Mouse (Mus musculus): ENCODE measurements around the gene Cab39. TPM values are rescaled to one million over a fixed set of nuclear protein-coding genes. Genes with fewer than 3 reads are reported as not detected.

Cab39 gene
- polyA plus RNA-seq, 1 experiment, result 0.93 TPM

DNA sequence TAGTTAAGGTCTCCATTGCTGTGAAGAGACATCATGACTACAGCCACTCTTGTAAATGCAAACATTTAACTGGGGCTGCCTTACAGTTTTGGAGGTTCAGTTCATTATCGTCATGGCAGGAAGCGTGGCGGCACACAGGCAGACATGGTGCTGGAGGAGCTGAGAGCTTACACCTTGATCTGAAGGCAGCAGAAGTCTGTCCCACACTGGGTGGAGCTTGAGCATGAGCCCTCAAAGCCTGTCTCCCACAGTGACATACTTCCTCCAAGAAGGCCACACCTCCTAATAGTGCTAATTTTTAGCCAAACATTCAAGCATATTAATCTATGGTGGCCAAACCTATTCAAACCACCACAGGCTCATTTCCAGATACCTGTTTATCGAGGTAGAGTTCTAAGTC lies 14.8 kb upstream of the Cab39 start, which contains the start of gene A630001G21Rik:
Gene A630001G21Rik, minus strand, starts transcription at position 208 of the 400 bp plus-strand sequence.
- Histone ChIP-seq H3K27me3 (ENCODE audit: control insufficient read depth) (no peaks in the 10 kb centered on the region), H3K4me3 (replicated peaks) (no peak within 1 kb of the TSS), H3K9me3 (ENCODE audit: control insufficient read depth, low read length) (no peaks in the 10 kb centered on the region), H3K36me3 (ENCODE audit: control insufficient read depth) (no peaks in the 10 kb centered on the region), H3K4me1 (ENCODE audit: control insufficient read depth) (peaks cover 3% of the 10 kb centered on the region)
- no peak for TF ChIP-seq GATA1 (IDR thresholded peaks at IDR 0.05; ENCODE audit: low read length)
- no peak for TF ChIP-seq TAL1 (IDR thresholded peaks at IDR 0.05; ENCODE audit: low read length)

- Histone ChIP-seq H3K27me3 (ENCODE audit: control insufficient read depth) (no peaks in the 10 kb centered on the region), H3K4me1 (ENCODE audit: control insufficient read depth) (peaks cover 3% of the 10 kb centered on the region), H3K9me3 (ENCODE audit: control insufficient read depth, low read length) (no peaks in the 10 kb centered on the region), H3K36me3 (ENCODE audit: control insufficient read depth) (no peaks in the 10 kb centered on the region), H3K4me3 (replicated peaks) (no peak overlapping the region)
- TF ChIP-seq GATA1 (IDR thresholded peaks at IDR 0.05; ENCODE audit: low read length), result no peak
- no peak for TF ChIP-seq TAL1 (IDR thresholded peaks at IDR 0.05; ENCODE audit: low read length)
Observed at GRCm38 (mm10) chr1:85779012-85779411, 14.2 kb upstream of the Cab39 start.

GRCm38 (mm10) chr1:85779428-85780180 lies 13.6 kb upstream of the Cab39 start:
- no peak for TF ChIP-seq TAL1 (IDR thresholded peaks at IDR 0.05; ENCODE audit: low read length)
- H3K4me3 ChIP-seq (replicated peaks), result no peak overlapping the region
- no peaks in the 10 kb centered on the region for H3K36me3 ChIP-seq (ENCODE audit: control insufficient read depth)
- H3K27me3 ChIP-seq (ENCODE audit: control insufficient read depth), result no peaks in the 10 kb centered on the region
- no peaks in the 10 kb centered on the region for H3K9me3 ChIP-seq (ENCODE audit: control insufficient read depth, low read length)
- H3K4me1 ChIP-seq (ENCODE audit: control insufficient read depth), result peaks cover 3% of the 10 kb centered on the region

DNA sequence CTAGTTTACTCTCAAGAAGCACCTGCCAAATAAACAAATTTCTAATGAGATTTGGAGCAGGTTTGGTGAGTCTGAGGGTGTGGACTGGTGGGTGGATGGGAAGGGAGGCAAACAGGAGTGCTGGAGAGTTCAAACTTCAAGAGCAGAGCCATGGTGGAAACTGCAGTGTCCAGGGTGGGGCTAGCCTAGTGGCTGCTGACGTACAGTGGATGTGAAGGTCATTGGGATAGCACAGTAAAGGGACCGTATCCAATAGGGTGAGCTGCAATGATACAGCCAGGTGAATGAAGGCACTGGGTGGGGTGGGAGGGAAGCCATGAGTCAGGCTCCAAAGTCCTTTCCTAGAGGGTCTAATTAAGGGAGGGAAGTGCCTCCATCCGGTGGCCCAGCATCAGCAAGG lies 2.7 kb upstream of the Cab39 start:
- TF ChIP-seq TAL1 (IDR thresholded peaks at IDR 0.05; ENCODE audit: low read length), result no peak
- Histone ChIP-seq H3K36me3 (ENCODE audit: control insufficient read depth) (no peaks in the 10 kb centered on the region), H3K9me3 (ENCODE audit: control insufficient read depth, low read length) (no peaks in the 10 kb centered on the region), H3K4me3 (replicated peaks) (no peak overlapping the region), H3K4me1 (ENCODE audit: control insufficient read depth) (peaks cover 16% of the 10 kb centered on the region), H3K27me3 (ENCODE audit: control insufficient read depth) (no peaks in the 10 kb centered on the region)

- Histone ChIP-seq H3K9me3 (ENCODE audit: control insufficient read depth, low read length) (no peaks in the 10 kb centered on the region), H3K27me3 (ENCODE audit: control insufficient read depth) (no peaks in the 10 kb centered on the region), H3K36me3 (ENCODE audit: control insufficient read depth) (peaks cover 6% of the 10 kb centered on the region), H3K4me3 (replicated peaks) (no peak overlapping the region), H3K4me1 (ENCODE audit: control insufficient read depth) (peaks cover 21% of the 10 kb centered on the region)
- TF ChIP-seq TAL1 (IDR thresholded peaks at IDR 0.05; ENCODE audit: low read length) (no peak), GATA1 (IDR thresholded peaks at IDR 0.05; ENCODE audit: low read length) (no peak)
Observed at GRCm38 (mm10) chr1:85791476-85791875, 1.8 kb upstream of the Cab39 start.

DNA sequence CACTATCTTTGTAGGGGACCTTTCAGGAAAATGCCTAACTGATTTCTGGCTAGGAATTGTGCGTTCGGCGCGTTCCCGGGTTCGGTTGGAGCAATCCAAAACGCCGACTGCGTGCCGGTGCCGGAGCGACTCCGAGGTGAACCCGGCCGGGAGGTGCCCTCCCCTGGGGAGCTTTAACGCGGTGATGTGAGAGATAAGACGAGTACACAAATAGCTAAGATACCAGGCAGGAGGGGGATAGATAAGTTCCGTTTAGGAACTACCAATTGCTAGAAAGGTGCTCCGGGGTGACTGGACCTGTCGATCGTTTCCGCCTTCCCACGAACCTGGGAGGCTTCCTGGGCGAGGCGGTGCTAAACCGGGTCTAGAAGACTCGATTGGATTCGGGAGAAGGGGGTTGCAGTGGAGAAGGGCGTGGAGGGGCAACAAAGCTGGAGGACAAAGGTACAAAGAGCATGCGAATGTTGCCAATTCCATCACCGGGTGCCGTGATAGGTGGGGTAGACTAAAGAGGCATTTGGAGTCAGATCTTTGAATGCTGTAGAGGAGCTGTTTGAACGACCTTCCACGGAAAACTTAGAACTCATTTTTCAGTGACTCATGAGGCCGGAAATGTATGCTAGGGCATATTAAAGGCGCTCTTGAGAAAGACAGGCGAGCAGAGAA lies 998 bp downstream of the Cab39 start:
- no peaks in the 10 kb centered on the region for H3K9me3 ChIP-seq (ENCODE audit: control insufficient read depth, low read length)
- H3K36me3 ChIP-seq (ENCODE audit: control insufficient read depth), result peaks cover 23% of the 10 kb centered on the region
- no peaks in the 10 kb centered on the region for H3K27me3 ChIP-seq (ENCODE audit: control insufficient read depth)
- H3K4me1 ChIP-seq (ENCODE audit: control insufficient read depth), result peaks cover 30% of the 10 kb centered on the region
- H3K4me3 ChIP-seq (replicated peaks), result peak overlapping the region; percentile 95
- TF ChIP-seq GATA1 (IDR thresholded peaks at IDR 0.05; ENCODE audit: low read length), result peak; percentile 51; the same call in 1 of the 2 replicates
- TF ChIP-seq TAL1 (IDR thresholded peaks at IDR 0.05; ENCODE audit: low read length), result no peak

DNA sequence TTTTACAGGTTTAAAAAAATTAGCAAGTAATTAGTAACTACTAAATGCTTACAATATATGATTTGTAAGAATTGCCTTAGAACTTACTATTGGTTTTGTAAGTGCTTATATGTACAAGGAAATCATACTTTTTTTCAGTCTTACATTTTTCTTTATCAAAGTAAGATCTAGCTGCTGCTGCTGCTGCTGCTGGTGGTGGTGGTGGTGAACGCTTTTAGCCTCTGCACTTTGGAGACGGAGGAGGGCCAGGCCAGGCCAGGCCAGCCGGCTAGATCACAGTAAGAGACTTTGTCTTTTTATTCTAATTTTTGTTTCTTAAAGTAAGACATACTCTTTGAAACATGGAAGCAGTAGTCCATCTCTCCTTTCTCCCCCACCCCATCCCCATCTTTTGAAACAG lies 2.0 kb downstream of the Cab39 start:
- TF ChIP-seq GATA1 (IDR thresholded peaks at IDR 0.05; ENCODE audit: low read length), result no peak
- TF ChIP-seq TAL1 (IDR thresholded peaks at IDR 0.05; ENCODE audit: low read length), result no peak
- Histone ChIP-seq H3K4me3 (replicated peaks) (peak overlapping the region; percentile 95), H3K9me3 (ENCODE audit: control insufficient read depth, low read length) (no peaks in the 10 kb centered on the region), H3K4me1 (ENCODE audit: control insufficient read depth) (peaks cover 32% of the 10 kb centered on the region), H3K27me3 (ENCODE audit: control insufficient read depth) (no peaks in the 10 kb centered on the region), H3K36me3 (ENCODE audit: control insufficient read depth) (peaks cover 25% of the 10 kb centered on the region)

DNA sequence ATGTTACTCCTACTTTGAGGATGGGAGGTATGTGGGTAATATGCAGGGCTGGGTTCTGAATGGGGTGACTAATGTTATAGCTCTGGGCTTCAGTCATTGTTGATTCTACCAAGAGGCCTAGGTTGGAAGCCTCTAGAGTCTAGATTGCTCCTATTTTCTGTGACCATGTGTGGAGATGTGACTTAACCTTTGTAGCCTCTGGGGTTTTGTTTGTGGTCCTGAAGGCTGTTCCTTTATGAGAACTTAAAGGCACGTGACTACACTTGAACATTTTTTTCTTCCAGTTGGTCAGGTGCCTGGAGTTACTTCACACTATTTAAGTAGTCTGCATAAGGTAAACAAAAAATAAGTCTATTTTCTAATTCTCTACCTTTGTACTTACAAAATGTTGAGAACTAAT lies 6.5 kb downstream of the Cab39 start:
- H3K27me3 ChIP-seq (ENCODE audit: control insufficient read depth), result no peaks in the 10 kb centered on the region
- H3K9me3 ChIP-seq (ENCODE audit: control insufficient read depth, low read length), result no peaks in the 10 kb centered on the region
- H3K4me1 ChIP-seq (ENCODE audit: control insufficient read depth), result peaks cover 20% of the 10 kb centered on the region
- H3K4me3 ChIP-seq (replicated peaks), result no peak overlapping the region
- TF ChIP-seq GATA1 (IDR thresholded peaks at IDR 0.05; ENCODE audit: low read length) (no peak), TAL1 (IDR thresholded peaks at IDR 0.05; ENCODE audit: low read length) (no peak)
- peaks cover 32% of the 10 kb centered on the region for H3K36me3 ChIP-seq (ENCODE audit: control insufficient read depth)

DNA sequence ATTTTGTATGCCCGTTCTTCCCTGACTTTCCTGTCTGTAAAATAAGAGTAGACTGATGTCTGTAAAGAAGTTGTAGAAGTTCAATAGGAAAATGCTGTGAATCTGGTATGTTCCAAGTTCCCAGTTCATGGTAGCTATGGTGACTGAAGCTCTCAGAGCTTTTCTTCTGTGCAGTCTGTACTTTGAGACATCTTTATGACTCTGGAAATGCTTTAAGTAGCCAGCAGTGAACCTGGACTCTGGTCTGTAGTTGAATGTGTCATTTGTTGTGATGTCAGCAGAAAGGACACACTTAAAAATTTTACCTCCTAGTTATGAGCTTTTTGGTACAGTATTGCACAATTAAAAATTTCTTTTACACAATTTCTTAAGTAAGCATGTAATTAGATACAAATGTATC lies 9.3 kb downstream of the Cab39 start:
- Histone ChIP-seq H3K9me3 (ENCODE audit: control insufficient read depth, low read length) (no peaks in the 10 kb centered on the region), H3K36me3 (ENCODE audit: control insufficient read depth) (peaks cover 22% of the 10 kb centered on the region), H3K4me3 (replicated peaks) (no peak overlapping the region), H3K4me1 (ENCODE audit: control insufficient read depth) (peaks cover 5% of the 10 kb centered on the region), H3K27me3 (ENCODE audit: control insufficient read depth) (no peaks in the 10 kb centered on the region)
- TF ChIP-seq TAL1 (IDR thresholded peaks at IDR 0.05; ENCODE audit: low read length) (no peak), GATA1 (IDR thresholded peaks at IDR 0.05; ENCODE audit: low read length) (no peak)
